Mouse (Mus musculus): Measurements from ENCODE around the gene Slc25a44.
A peak's percentile ranks its signal among the peaks of the same experiment; 100 is the strongest.

DNA sequence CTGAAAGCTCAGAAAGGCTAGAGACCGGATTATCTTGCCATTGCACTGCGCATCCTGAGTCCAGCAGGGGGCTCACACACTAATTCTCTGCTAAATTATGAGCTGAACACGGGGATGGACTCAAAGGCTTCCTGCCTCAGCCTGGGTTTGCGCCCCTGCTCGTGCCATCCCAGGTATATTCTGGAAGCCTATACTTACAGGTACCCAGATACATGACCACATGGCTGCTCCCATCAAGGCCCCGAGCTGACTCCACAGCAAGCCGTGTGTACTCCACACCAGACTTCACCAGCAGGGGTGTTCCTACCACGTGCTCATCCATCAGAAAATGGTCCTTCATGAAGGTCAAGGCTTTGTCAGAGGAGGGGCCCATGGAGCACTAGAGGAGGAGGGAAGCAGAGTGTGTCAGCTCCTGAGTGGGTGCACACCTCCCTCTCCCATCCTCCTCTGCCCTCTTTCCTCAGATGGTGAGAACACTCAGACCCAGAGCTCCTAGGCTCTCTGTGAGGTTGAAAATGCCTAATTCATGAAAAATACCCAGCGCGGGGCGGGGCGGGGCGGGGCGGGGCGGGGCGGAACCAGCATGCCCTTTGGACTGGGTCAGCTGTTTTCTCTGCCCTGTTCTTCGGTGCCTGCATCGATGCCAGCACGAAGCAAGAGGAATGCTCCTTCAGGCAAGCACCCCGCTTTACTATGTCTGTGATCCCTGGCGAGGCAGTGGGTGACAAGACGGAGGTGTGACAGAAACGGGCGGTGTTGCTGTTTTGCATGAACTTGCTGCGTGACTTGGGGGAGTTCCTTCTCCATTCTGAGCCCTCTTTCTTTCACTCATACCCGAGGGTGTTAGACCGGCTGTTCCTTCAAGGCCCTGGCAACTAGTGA, 15.8 kb upstream of the Slc25a44 start:
- peak; percentile 17; the same call in 1 of the 2 replicates for TF ChIP-seq CTCF (conservative IDR thresholded peaks at IDR 0.05; ENCODE audit: low read length)
- no peak for TF ChIP-seq POU5F1 (IDR thresholded peaks at IDR 0.05; ENCODE audit: borderline replicate concordance, low read length)
- no peak for TF ChIP-seq NANOG (IDR thresholded peaks at IDR 0.05; ENCODE audit: borderline replicate concordance, low read length)

All from E14TG2a.4 (cell line).